Mouse (Mus musculus) kidney, postnatal 0 days (tissue): Measurements from ENCODE around the gene Scin. TPM values are rescaled to one million over a fixed set of nuclear protein-coding genes. Genes with fewer than 3 reads are reported as not detected.

Experiments
- ATAC-seq: fragments of 200-750 bp; cut with Nextera tagmentation; replicated peaks from 2 replicates; pipeline ENCODE4 v1.8.0; 2017; ENCODE audit warnings: low read depth, moderate number of reproducible peaks, moderate TSS enrichment, moderate library complexity; ENCODE audit not compliant: low FRiP score
- DNase-seq: peaks from one replicate; pipeline ENCODE4 v3.0.0-alpha.2; 2016; ENCODE audit warnings: low spot score
- H3K27ac ChIP-seq: fragments of 300-500 bp; sonication (generic); 2 replicates; pipeline ENCODE4 v1.5.1; 2014; ENCODE audit warnings: mild to moderate bottlenecking
- H3K27me3 ChIP-seq: fragments of 300-500 bp; sonication (generic); 2 replicates; pipeline ENCODE4 v1.6.1; 2014; ENCODE audit warnings: low read length, mixed read lengths; ENCODE audit not compliant: insufficient read depth
- H3K36me3 ChIP-seq: fragments of 300-500 bp; sonication (generic); 2 replicates; pipeline ENCODE4 v1.6.1; 2014; ENCODE audit warnings: low read length, mixed read lengths; ENCODE audit not compliant: insufficient read depth
- H3K4me1 ChIP-seq: fragments of 300-500 bp; sonication (generic); replicated peaks from 2 replicates; pipeline ENCODE4 v1.6.1; 2014; ENCODE audit warnings: antibody characterized with exemption, low read length, mixed read lengths; ENCODE audit not compliant: insufficient read depth
- H3K4me2 ChIP-seq: fragments of 300-500 bp; sonication (generic); 2 replicates; pipeline ENCODE4 v1.6.1; 2014; ENCODE audit warnings: mild to moderate bottlenecking, low read length, moderate library complexity, mixed read lengths
- H3K4me3 ChIP-seq: fragments of 300-500 bp; sonication (generic); replicated peaks from 2 replicates; pipeline ENCODE4 v1.5.1; 2014; ENCODE audit warnings: low read depth, low read length
- H3K9ac ChIP-seq: fragments of 300-500 bp; sonication (generic); 2 replicates; pipeline ENCODE4 v1.6.1; 2014; ENCODE audit warnings: low read depth, low read length
- H3K9me3 ChIP-seq: fragments of 300-500 bp; sonication (generic); replicated peaks from 2 replicates; pipeline ENCODE4 v1.6.1; 2016; ENCODE audit warnings: low read length, inconsistent platforms, mixed read lengths
- CTCF ChIP-seq: IDR thresholded peaks from 2 replicates; pipeline ENCODE4 v1.5.1; 2016; ENCODE audit warnings: antibody characterized with exemption, low read depth, mild to moderate bottlenecking, moderate library complexity
- WGBS: fragments of 180-500 bp; shearing (Covaris S2); extraction: QIAGEN DNeasy Blood & Tissue Kit; methylation state at CpG from one replicate; pipeline ENCODE4 v1.1.7; 2014; 5-methylcytosine and 5-hydroxymethylcytosine counted together
- polyA plus RNA-seq: library from polyadenylated mRNA; unstranded; fragments of >200 nt; fragmentation: Nextera tagmentation; extraction: Ambion mirVana; gene quantifications from 2 replicates; pipeline ENCODE4 v1.2.1, GENCODE M21; 2015

Gene Scin
- polyA plus RNA-seq, 1 experiment from 2014 or later: 60.9 TPM

DNA sequence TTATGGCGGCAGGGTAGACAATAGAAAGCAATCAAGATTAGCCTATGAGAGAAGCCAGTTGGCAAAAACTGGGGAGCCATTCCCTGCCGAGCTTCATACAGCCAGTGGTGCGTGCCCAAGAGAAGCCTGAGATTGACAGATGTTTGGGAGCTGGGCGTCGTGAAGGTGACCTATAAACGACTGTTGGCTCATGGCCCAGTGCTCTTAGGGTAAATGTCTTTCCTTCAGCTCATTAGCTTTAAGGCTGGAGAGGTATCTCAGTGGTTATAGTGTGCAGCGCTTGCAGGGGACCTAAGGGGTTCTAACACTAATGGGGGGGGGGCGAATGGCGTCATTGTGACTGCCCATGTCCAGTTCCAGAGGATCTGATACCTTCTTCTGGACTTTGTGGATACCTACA lies 118.0 kb downstream of the Scin start:
- Histone ChIP-seq H3K36me3 (no peaks in the 10 kb centered on the region), H3K4me1 (peaks cover 11% of the 10 kb centered on the region), H3K4me2 (no peak overlapping the region), H3K9me3 (no peaks in the 10 kb centered on the region), H3K9ac (no peak overlapping the region), H3K27ac (peak overlapping the region; percentile 83; the same call in 1 of the 2 replicates), H3K4me3 (no peak overlapping the region), H3K27me3 (no peaks in the 10 kb centered on the region)
- ATAC-seq (no peak), DNase-seq (no peak)
- 54% methylated on average over 9 of the region's 9 CpGs for WGBS
- TF ChIP-seq CTCF: no peak

GRCm38 (mm10) chr12:40009866-40010265 lies 124.2 kb downstream of the Scin start:
- no peak for ATAC-seq
- Histone ChIP-seq H3K27me3 (no peaks in the 10 kb centered on the region), H3K9ac (no peak overlapping the region), H3K4me2 (no peak overlapping the region), H3K4me3 (no peak overlapping the region), H3K4me1 (no peaks in the 10 kb centered on the region), H3K9me3 (no peaks in the 10 kb centered on the region), H3K27ac (no peak overlapping the region), H3K36me3 (no peaks in the 10 kb centered on the region)
- no peak for DNase-seq
- no peak for TF ChIP-seq CTCF
- 44% methylated on average over 2 of the region's 2 CpGs for WGBS

Other genes with a start within 250 kb of the Scin start
- gene Arl4a, start 96.2 kb downstream of the Scin start, polyA plus RNA-seq: 64.4 and 65.3 TPM in 2 replicates
- 0.13 TPM in 1 of 2 replicates, not detected in the other for gene Lsmem1, start 65.3 kb upstream of the Scin start, polyA plus RNA-seq
- gene Ifrd1, start 114.3 kb upstream of the Scin start, polyA plus RNA-seq: 107 and 119 TPM in 2 replicates